Mouse (Mus musculus) stomach, adult 2 months (tissue): ENCODE measurements around the gene Fam114a1. TPM values are rescaled to one million over a fixed set of nuclear protein-coding genes. Genes with fewer than 3 reads are reported as not detected.

Experiments used
- polyA plus RNA-seq: library from polyadenylated mRNA; depleted of rRNA; stranded (reverse); fragments of >200 nt; gene quantifications from 2 replicates; pipeline ENCODE4 v1.2.3, GENCODE M21; 2012; rRNA removed

The Fam114a1 gene
- polyA plus RNA-seq: 4.9 and 9.0 TPM in 2 replicates

GRCm38 (mm10) chr5:64969861-64970771 is at the start of gene Fam114a1:
Fam114a1 (plus strand) TSS chr5:64970071.

GRCm38 (mm10) chr5:64959843-64960230 is 10.0 kb upstream of the Fam114a1 start, which contains the start of gene Tlr6:
Tlr6 (minus strand) TSS chr5:64960097.

Other genes starting within 250 kb of the Fam114a1 start
- gene Klf3, start 166.7 kb upstream of the Fam114a1 start, polyA plus RNA-seq: 72.9 and 74.3 TPM in 2 replicates
- gene Tlr1, start 36.5 kb upstream of the Fam114a1 start, polyA plus RNA-seq: 0.29 and 0.41 TPM in 2 replicates
- gene Tlr6, start 10.0 kb upstream of the Fam114a1 start, polyA plus RNA-seq: 0.23 and 0.28 TPM in 2 replicates
- gene Tmem156, start 122.1 kb downstream of the Fam114a1 start, polyA plus RNA-seq: 0.24 and 0.27 TPM in 2 replicates
- 4.2 and 4.4 TPM in 2 replicates for gene Klhl5, start 137.5 kb downstream of the Fam114a1 start, polyA plus RNA-seq
- 0.47 and 0.76 TPM in 2 replicates for gene Wdr19, start 229.6 kb downstream of the Fam114a1 start, polyA plus RNA-seq